Mouse (Mus musculus): ENCODE measurements around the gene Mapkapk2. TPM values are rescaled to one million over a fixed set of nuclear protein-coding genes. Genes with fewer than 3 reads are reported as not detected.
"Not testable (repeated sequence)": the region's sequence is repeated elsewhere in the genome, so short reads cannot be mapped to it uniquely, and the experiment has no call there.

Gene Mapkapk2
- total RNA-seq (2021): 10 to 100 TPM; 32.2 to 33.8 TPM
- long read RNA-seq, transcript Mapkapk2-201 (10 exons, 2,854 nt): major isoform, 47 of 53 reads
- long read RNA-seq, partial matches to known transcripts: 2 of 53 reads
- long read RNA-seq, other reads (novel, unspliced or antisense): 4 of 53 reads

GRCm38 (mm10) chr1:131097700-131098094, at the start of gene Mapkapk2:
Gene Mapkapk2 (minus strand): TSS chr1:131097826.
- peak; percentile 82 to 88 for DNase-seq (ENCODE audit: low spot score in 2 of 2)

GRCm38 (mm10) chr1:131146181-131146614, 48.6 kb upstream of the Mapkapk2 start:
- DNase-seq (ENCODE audit: low spot score in 2 of 2): no peak

- not testable (repeated sequence) for DNase-seq (ENCODE audit: low spot score in 2 of 2)
Measured at GRCm38 (mm10) chr1:131145222-131145621, 47.6 kb upstream of the Mapkapk2 start.

GRCm38 (mm10) chr1:131142472-131142871, 44.8 kb upstream of the Mapkapk2 start:
- DNase-seq (ENCODE audit: low spot score in 2 of 2): no peak

GRCm38 (mm10) chr1:131141449-131141848, 43.8 kb upstream of the Mapkapk2 start:
- no peak for DNase-seq (ENCODE audit: low spot score in 2 of 2)

GRCm38 (mm10) chr1:131139102-131140095, 41.8 kb upstream of the Mapkapk2 start:
- DNase-seq (ENCODE audit: low spot score in 2 of 2): no peak

GRCm38 (mm10) chr1:131138191-131139016, 40.8 kb upstream of the Mapkapk2 start, which contains the start of gene Dyrk3:
Gene Dyrk3 (minus strand): TSS chr1:131138340.
- DNase-seq (ENCODE audit: low spot score in 2 of 2): peak; percentile 90 to 91

- no peak for DNase-seq (ENCODE audit: low spot score in 2 of 2)
Measured at GRCm38 (mm10) chr1:131137717-131138118, 40.1 kb upstream of the Mapkapk2 start.

GRCm38 (mm10) chr1:131137111-131137510, 39.5 kb upstream of the Mapkapk2 start:
- DNase-seq (ENCODE audit: low spot score in 2 of 2): peak in 1 of 2 experiments; percentile 53

GRCm38 (mm10) chr1:131135960-131136629, 38.5 kb upstream of the Mapkapk2 start:
- no peak for DNase-seq (ENCODE audit: low spot score in 2 of 2)

GRCm38 (mm10) chr1:131134942-131135522, 37.4 kb upstream of the Mapkapk2 start:
- no peak for DNase-seq (ENCODE audit: low spot score in 2 of 2)

- no peak for DNase-seq (ENCODE audit: low spot score in 2 of 2)
Measured at GRCm38 (mm10) chr1:131134231-131134630, 36.6 kb upstream of the Mapkapk2 start.

GRCm38 (mm10) chr1:131125987-131126744, 28.5 kb upstream of the Mapkapk2 start:
- peak; percentile 43 to 53 for DNase-seq (ENCODE audit: low spot score in 2 of 2)

- no peak for DNase-seq (ENCODE audit: low spot score in 2 of 2)
Measured at GRCm38 (mm10) chr1:131123522-131124265, 26.1 kb upstream of the Mapkapk2 start.

- DNase-seq (ENCODE audit: low spot score in 2 of 2): no peak
Measured at GRCm38 (mm10) chr1:131121987-131122386, 24.4 kb upstream of the Mapkapk2 start.

- DNase-seq (ENCODE audit: low spot score in 2 of 2): no peak
Measured at GRCm38 (mm10) chr1:131119026-131119425, 21.4 kb upstream of the Mapkapk2 start.

- DNase-seq (ENCODE audit: low spot score in 2 of 2): no peak
Measured at GRCm38 (mm10) chr1:131118530-131118929, 20.9 kb upstream of the Mapkapk2 start.

- peak; percentile 84 to 90 for DNase-seq (ENCODE audit: low spot score in 2 of 2)
Measured at GRCm38 (mm10) chr1:131116430-131117011, 18.9 kb upstream of the Mapkapk2 start.
